Mouse (Mus musculus): ENCODE results near the gene Eif4b.

DNA sequence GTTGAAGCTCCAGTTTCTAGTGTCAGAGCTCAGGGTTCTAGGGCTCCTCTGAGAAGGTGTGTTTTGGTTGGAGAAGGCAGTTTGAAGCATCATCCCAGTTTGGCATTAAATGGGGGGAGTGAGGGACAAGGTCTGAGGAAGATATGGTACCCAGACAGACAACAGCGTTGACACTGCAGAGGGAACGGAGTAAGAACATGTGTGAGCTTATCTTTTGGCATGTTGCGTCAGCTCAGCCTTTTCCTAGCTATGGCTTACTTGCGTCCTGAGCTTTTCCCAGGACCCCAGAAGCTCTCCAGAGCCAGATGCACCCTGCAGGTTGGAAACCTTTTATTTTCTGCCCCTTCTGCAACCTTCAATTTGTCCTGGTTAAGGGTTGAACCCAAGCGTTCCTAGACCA, 72.5 kb downstream of the Eif4b start:
- TF ChIP-seq CTCF (conservative IDR thresholded peaks at IDR 0.05; ENCODE audit: insufficient read depth, insufficient read length, low read depth, low read length) = no peak
- TF ChIP-seq POLR2A (IDR thresholded peaks at IDR 0.05; ENCODE audit: low read depth, low read length) = no peak

All from kidney, adult 2 months (tissue).